Mouse (Mus musculus) MEL (cell line): ENCODE measurements around the gene Rhpn2. TPM values are rescaled to one million over a fixed set of nuclear protein-coding genes. Genes with fewer than 3 reads are reported as not detected.

ENCODE experiments used
- DNase-seq: peaks from one replicate; pipeline ENCODE4 v3.0.0; 2011; ENCODE audit warnings: low read depth, low spot score
- H3K27ac ChIP-seq: 2 replicates; pipeline ENCODE4 v1.5.1; 2012; ENCODE audit warnings: low read depth, mild to moderate bottlenecking, control low read depth, low read length, moderate library complexity; ENCODE audit not compliant: control insufficient read depth
- H3K27me3 ChIP-seq, 2 experiments: fragments of 150-350 bp in 1 of 2; sonication (generic) in 1 of 2; 2 replicates each; pipeline ENCODE4 v1.6.1; 2012; ENCODE audit warnings: low read length in 2 of 2, mild to moderate bottlenecking in 2 of 2, improper control_type of control experiment in 1 of 2, moderate library complexity in 1 of 2; ENCODE audit not compliant: insufficient read depth in 2 of 2, control insufficient read depth in 1 of 2
- H3K36me3 ChIP-seq, 2 experiments: 2 replicates each; pipeline ENCODE4 v1.6.1; 2012 to 2014; ENCODE audit warnings: low read length in 2 of 2, improper control_type of control experiment in 1 of 2, inconsistent platforms in 1 of 2, mild to moderate bottlenecking in 1 of 2; ENCODE audit not compliant: insufficient read depth in 2 of 2, control insufficient read depth in 1 of 2
- H3K4me1 ChIP-seq, 2 experiments: fragments of 150-350 bp in 1 of 2; sonication (generic) in 1 of 2; 2 replicates each; pipeline ENCODE4 v1.6.1; 2012; ENCODE audit warnings: low read length in 2 of 2, improper control_type of control experiment in 1 of 2, mild to moderate bottlenecking in 1 of 2; ENCODE audit not compliant: insufficient read depth in 2 of 2, control insufficient read depth in 1 of 2
- H3K4me3 ChIP-seq, 2 experiments: fragments of 150-350 bp in 1 of 2; sonication (generic) in 1 of 2; 2 replicates each; pipeline ENCODE4 v1.5.1; 2012; ENCODE audit warnings: low read depth in 2 of 2, low read length in 2 of 2, mild to moderate bottlenecking in 2 of 2, moderate library complexity in 2 of 2, control low read depth in 1 of 2, improper control_type of control experiment in 1 of 2; ENCODE audit not compliant: control insufficient read depth in 1 of 2, insufficient read depth in 1 of 2
- H3K79me2 ChIP-seq: 2 replicates; pipeline ENCODE4 v1.6.1; 2012; ENCODE audit warnings: mild to moderate bottlenecking, low read length, moderate library complexity; ENCODE audit not compliant: control insufficient read depth, poor library complexity, insufficient read depth
- H3K9ac ChIP-seq: 2 replicates; pipeline ENCODE4 v1.6.1; 2012; ENCODE audit warnings: low read depth, mild to moderate bottlenecking, control low read depth, low read length, moderate library complexity; ENCODE audit not compliant: control insufficient read depth, poor library complexity, severe bottlenecking
- H3K9me3 ChIP-seq: fragments of 150-350 bp; sonication (generic); replicated peaks from 2 replicates; pipeline ENCODE4 v1.6.1; 2012; ENCODE audit warnings: mild to moderate bottlenecking, low read length, improper control_type of control experiment, moderate library complexity; ENCODE audit not compliant: insufficient read depth
- CHD2 ChIP-seq: IDR thresholded peaks from 2 replicates; pipeline ENCODE4 v1.6.1; 2011; ENCODE audit warnings: low read length, improper control_type of control experiment
- CTCF ChIP-seq, 3 experiments: IDR thresholded peaks in 2 of 3; conservative IDR thresholded peaks in 1 of 3; 2 replicates each; pipeline ENCODE4 v1.5.1; 2011 to 2012; ENCODE audit warnings: low read length in 3 of 3, low read depth in 2 of 3, mild to moderate bottlenecking in 2 of 3, improper control_type of control experiment in 1 of 3, inconsistent platforms in 1 of 3, mixed read lengths in 1 of 3, moderate library complexity in 1 of 3; ENCODE audit not compliant: control insufficient read depth in 1 of 3, insufficient read depth in 1 of 3, poor library complexity in 1 of 3, severe bottlenecking in 1 of 3
- E2F4 ChIP-seq: IDR thresholded peaks from 2 replicates; pipeline ENCODE4 v1.6.1; 2011; ENCODE audit warnings: low read depth, low read length, improper control_type of control experiment, borderline replicate concordance
- EP300 ChIP-seq, 2 experiments: IDR thresholded peaks; 2 replicates each; pipeline ENCODE4 v1.6.1; 2011; ENCODE audit warnings: improper control_type of control experiment in 2 of 2, low read length in 2 of 2, low read depth in 1 of 2, mild to moderate bottlenecking in 1 of 2
- ETS1 ChIP-seq: IDR thresholded peaks from 2 replicates; pipeline ENCODE4 v1.6.1; 2012; ENCODE audit warnings: low read depth, mild to moderate bottlenecking, inconsistent platforms, low read length, improper control_type of control experiment, moderate library complexity
- GABPA ChIP-seq: IDR thresholded peaks from 2 replicates; pipeline ENCODE4 v1.6.1; 2012; ENCODE audit warnings: low read depth, mild to moderate bottlenecking, inconsistent platforms, low read length, improper control_type of control experiment, moderate library complexity
- GATA1 ChIP-seq: IDR thresholded peaks from 2 replicates; pipeline ENCODE4 v1.6.1; 2011; ENCODE audit warnings: low read depth, low read length, improper control_type of control experiment
- HCFC1 ChIP-seq: IDR thresholded peaks from 2 replicates; pipeline ENCODE4 v1.6.1; 2012; ENCODE audit warnings: low read depth, mild to moderate bottlenecking, inconsistent platforms, low read length, improper control_type of control experiment, moderate library complexity
- JUND ChIP-seq: IDR thresholded peaks from 2 replicates; pipeline ENCODE4 v1.6.1; 2011; ENCODE audit warnings: low read depth, mild to moderate bottlenecking, improper control_type of control experiment, low read length
- KAT2A ChIP-seq: conservative IDR thresholded peaks from 2 replicates; pipeline ENCODE4 v1.6.1; 2012; ENCODE audit warnings: low read depth, low read length, improper control_type of control experiment, inconsistent platforms
- MAX ChIP-seq: IDR thresholded peaks from 2 replicates; pipeline ENCODE4 v1.6.1; 2011; ENCODE audit warnings: low read length, improper control_type of control experiment
- MEF2A ChIP-seq: IDR thresholded peaks from 2 replicates; pipeline ENCODE4 v1.6.1; 2014; ENCODE audit warnings: low read depth, mild to moderate bottlenecking, inconsistent platforms, low read length, improper control_type of control experiment; ENCODE audit not compliant: poor library complexity, insufficient replicate concordance, severe bottlenecking; ENCODE audit errors: extremely low read depth
- MXI1 ChIP-seq: IDR thresholded peaks from 2 replicates; pipeline ENCODE4 v1.6.1; 2011; ENCODE audit warnings: mild to moderate bottlenecking, low read depth, low read length, improper control_type of control experiment
- MYB ChIP-seq: IDR thresholded peaks from 2 replicates; pipeline ENCODE4 v1.6.1; 2011; ENCODE audit warnings: mild to moderate bottlenecking, low read depth, low read length, improper control_type of control experiment
- NRF1 ChIP-seq: IDR thresholded peaks from 2 replicates; pipeline ENCODE4 v1.6.1; 2014; ENCODE audit warnings: low read depth, mild to moderate bottlenecking, inconsistent platforms, low read length, improper control_type of control experiment, moderate library complexity; ENCODE audit not compliant: poor library complexity, insufficient read depth, severe bottlenecking
- POLR2A ChIP-seq, 2 experiments: IDR thresholded peaks; 2 replicates each; pipeline ENCODE4 v1.6.1; 2011 to 2012; ENCODE audit warnings: low read length in 2 of 2, mild to moderate bottlenecking in 2 of 2, control low read depth in 1 of 2, improper control_type of control experiment in 1 of 2, low read depth in 1 of 2, moderate library complexity in 1 of 2; ENCODE audit not compliant: control insufficient read depth in 1 of 2, insufficient read depth in 1 of 2, poor library complexity in 1 of 2
- POLR2AphosphoS2 ChIP-seq: IDR thresholded peaks from 2 replicates; pipeline ENCODE4 v1.6.1; 2011; ENCODE audit warnings: low read length, improper control_type of control experiment
- POLR2AphosphoS5 ChIP-seq: IDR thresholded peaks from 2 replicates; pipeline ENCODE4 v1.6.1; 2012; ENCODE audit warnings: low read depth, borderline replicate concordance, mild to moderate bottlenecking, inconsistent platforms, low read length, moderate library complexity, mixed read lengths
- RCOR1 ChIP-seq: IDR thresholded peaks from 2 replicates; pipeline ENCODE4 v1.6.1; 2012; ENCODE audit warnings: low read depth, mild to moderate bottlenecking, inconsistent platforms, low read length, improper control_type of control experiment
- SIN3A ChIP-seq: IDR thresholded peaks from 2 replicates; pipeline ENCODE4 v1.6.1; 2012; ENCODE audit warnings: low read length, improper control_type of control experiment, inconsistent platforms
- SMC3 ChIP-seq: IDR thresholded peaks from 2 replicates; pipeline ENCODE4 v1.6.1; 2011; ENCODE audit warnings: low read depth, low read length, improper control_type of control experiment
- TAL1 ChIP-seq: IDR thresholded peaks from 2 replicates; pipeline ENCODE4 v1.6.1; 2012; ENCODE audit warnings: mild to moderate bottlenecking, inconsistent platforms, low read length, moderate library complexity, mixed read lengths
- TBP ChIP-seq: IDR thresholded peaks from 2 replicates; pipeline ENCODE4 v1.8.0; 2011; ENCODE audit warnings: low read depth, low read length, improper control_type of control experiment
- UBTF ChIP-seq: IDR thresholded peaks from 2 replicates; pipeline ENCODE4 v1.6.1; 2012; ENCODE audit warnings: low read depth, mild to moderate bottlenecking, inconsistent platforms, low read length, improper control_type of control experiment, moderate library complexity, borderline replicate concordance; ENCODE audit not compliant: insufficient read depth
- USF1 ChIP-seq: IDR thresholded peaks from 2 replicates; pipeline ENCODE4 v1.6.1; 2014; ENCODE audit warnings: low read depth, mild to moderate bottlenecking, inconsistent platforms, low read length, improper control_type of control experiment, moderate library complexity
- USF2 ChIP-seq, 2 experiments: IDR thresholded peaks; 2 replicates each; pipeline ENCODE4 v1.6.1; 2011 to 2012; ENCODE audit warnings: improper control_type of control experiment in 2 of 2, low read length in 2 of 2, borderline replicate concordance in 1 of 2, inconsistent platforms in 1 of 2, low read depth in 1 of 2, mild to moderate bottlenecking in 1 of 2; ENCODE audit not compliant: insufficient read depth in 1 of 2
- ZC3H11A ChIP-seq: IDR thresholded peaks from 2 replicates; pipeline ENCODE4 v1.6.1; 2012; ENCODE audit warnings: low read depth, mild to moderate bottlenecking, inconsistent platforms, low read length, improper control_type of control experiment
- ZMIZ1 ChIP-seq: IDR thresholded peaks from 2 replicates; pipeline ENCODE4 v1.6.1; 2012; ENCODE audit warnings: low read depth, mild to moderate bottlenecking, inconsistent platforms, low read length, improper control_type of control experiment, moderate library complexity
- polyA plus RNA-seq, 2 experiments: library from polyadenylated mRNA; stranded (reverse) in 1 of 2; unstranded in 1 of 2; fragments of >175 nt in 1 of 2; fragments of >200 nt in 1 of 2; gene quantifications; 2 replicates each; pipeline versions ENCODE4 v1.2.1 to v1.2.4; 2012; ENCODE audit warnings: low replicate concordance in 2 of 2, low read depth in 1 of 2; ENCODE audit not compliant: insufficient read length in 2 of 2, insufficient read depth in 1 of 2, missing spikeins in 1 of 2
- total RNA-seq: library from RNA; depleted of rRNA; stranded (reverse); fragments of 300-350 nt; gene quantifications from 2 replicates; pipeline ENCODE4 v1.2.3, GENCODE M21; 2012

Rhpn2 gene
- total and polyA plus RNA-seq, 3 experiments: 0.58 to 1.2 TPM; not detected in 1

DNA sequence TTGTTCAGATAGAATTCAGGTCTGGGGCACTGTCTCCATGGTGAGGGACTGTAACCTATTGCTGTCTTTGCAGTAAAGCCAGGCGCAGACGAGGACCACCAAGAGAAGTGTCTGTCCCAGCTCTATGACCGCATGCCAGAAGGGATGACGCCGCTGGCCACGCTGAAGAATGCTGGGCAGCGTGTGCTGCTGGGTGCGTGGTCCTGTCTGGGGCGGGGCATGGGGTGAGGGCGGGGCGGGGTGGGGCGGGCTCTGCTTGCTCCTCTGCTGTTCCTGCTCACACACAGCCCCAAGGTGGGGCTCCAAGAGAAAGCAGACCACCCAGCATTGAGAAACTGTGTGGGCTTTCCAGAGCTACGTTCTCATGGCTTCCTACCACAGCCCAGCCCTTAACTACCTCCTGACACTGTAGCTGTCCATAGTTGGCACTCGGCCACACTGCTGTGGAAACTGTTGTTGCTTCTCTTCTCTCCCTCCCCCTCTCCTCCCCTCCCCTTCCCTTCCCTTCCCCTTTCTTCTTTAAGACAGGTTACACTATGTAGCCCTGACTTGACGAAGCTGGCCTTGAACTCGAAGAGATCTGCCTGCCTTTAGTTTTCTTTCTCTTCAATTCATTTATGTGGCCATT, 45.6 kb downstream of the Rhpn2 start (continued):
- no peak for TF ChIP-seq ZMIZ1

DNA sequence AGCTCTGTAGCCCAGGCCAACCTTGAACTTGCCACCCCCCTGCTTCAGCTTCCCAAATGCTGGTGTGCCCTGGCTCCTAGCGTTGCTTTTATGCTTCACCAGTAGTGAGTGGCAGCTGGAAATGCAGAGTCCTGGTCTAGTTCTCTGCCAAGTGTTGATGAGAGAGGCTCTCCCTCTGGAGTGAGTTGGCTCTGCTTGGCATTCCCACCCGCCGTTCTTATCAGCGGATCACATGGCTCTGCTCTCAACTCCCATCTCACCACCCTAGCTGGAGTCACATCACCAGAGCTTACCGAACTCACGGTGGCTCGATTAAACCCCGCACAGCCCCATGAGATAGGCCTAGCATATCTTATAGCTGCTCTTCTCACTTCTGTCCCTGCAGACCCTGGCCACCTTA, 46.4 kb downstream of the Rhpn2 start:
- Histone ChIP-seq H3K27me3 (no peaks in the 10 kb centered on the region), H3K79me2 (no peaks in the 10 kb centered on the region), H3K36me3 (peaks cover 0 to 10% of the 10 kb centered on the region in 2 experiments; a peak in 2 of 4 replicates), H3K4me1 (peaks cover 11 to 33% of the 10 kb centered on the region in 2 experiments), H3K4me3 (peak overlapping the region; percentile 50 to 83)
- TF ChIP-seq MEF2A (no peak), NRF1 (no peak), EP300 (IDR thresholded peaks at IDR 0.05; ENCODE audit: low read depth in 1 of 2, low read length in 2 of 2) (peak in 1 of 2 experiments; percentile 12; a peak in 1 of 4 replicates), ETS1 (peak; percentile 39; the same call in 1 of the 2 replicates), HCFC1 (no peak), SMC3 (no peak), MYB (no peak), ZC3H11A (no peak), USF2 (IDR thresholded peaks at IDR 0.05; ENCODE audit: borderline replicate concordance in 1 of 2, insufficient read depth in 1 of 2, low read depth in 1 of 2, low read length in 2 of 2) (no peak), USF1 (peak; percentile 81), POLR2AphosphoS5 (no peak), CTCF (IDR thresholded peaks at IDR 0.05 in 2 of 3, conservative IDR thresholded peaks at IDR 0.05 in 1 of 3; ENCODE audit: control insufficient read depth in 1 of 3, insufficient read depth in 1 of 3, low read depth in 2 of 3, low read length in 3 of 3, poor library complexity in 1 of 3, severe bottlenecking in 1 of 3) (no peak), MAX (peak; percentile 31; the same call in 1 of the 2 replicates), SIN3A (no peak), TAL1 (no peak), POLR2A (IDR thresholded peaks at IDR 0.05; ENCODE audit: control insufficient read depth in 1 of 2, insufficient read depth in 1 of 2, low read depth in 1 of 2, low read length in 2 of 2, poor library complexity in 1 of 2) (0 out of 4 replicates have a peak, but pooled peaks of 1 of the 2 experiments have one; percentile 7), UBTF (no peak), E2F4 (no peak), MXI1 (peak; percentile 53; the same call in 1 of the 2 replicates), RCOR1 (no peak), GATA1 (0 out of 2 replicates have a peak, but pooled peaks have one; percentile 30), JUND (no peak), TBP (no peak), POLR2AphosphoS2 (no peak), GABPA (no peak), KAT2A (no peak), CHD2 (no peak)
- TF ChIP-seq, all 39 proteins: peak for 7
- Histone ChIP-seq H3K9me3 (no peaks in the 10 kb centered on the region), H3K9ac (peak overlapping the region; percentile 58), H3K27ac (peak overlapping the region; percentile 46)
- DNase-seq: peak; percentile 53
